In the genomic region with DNA sequence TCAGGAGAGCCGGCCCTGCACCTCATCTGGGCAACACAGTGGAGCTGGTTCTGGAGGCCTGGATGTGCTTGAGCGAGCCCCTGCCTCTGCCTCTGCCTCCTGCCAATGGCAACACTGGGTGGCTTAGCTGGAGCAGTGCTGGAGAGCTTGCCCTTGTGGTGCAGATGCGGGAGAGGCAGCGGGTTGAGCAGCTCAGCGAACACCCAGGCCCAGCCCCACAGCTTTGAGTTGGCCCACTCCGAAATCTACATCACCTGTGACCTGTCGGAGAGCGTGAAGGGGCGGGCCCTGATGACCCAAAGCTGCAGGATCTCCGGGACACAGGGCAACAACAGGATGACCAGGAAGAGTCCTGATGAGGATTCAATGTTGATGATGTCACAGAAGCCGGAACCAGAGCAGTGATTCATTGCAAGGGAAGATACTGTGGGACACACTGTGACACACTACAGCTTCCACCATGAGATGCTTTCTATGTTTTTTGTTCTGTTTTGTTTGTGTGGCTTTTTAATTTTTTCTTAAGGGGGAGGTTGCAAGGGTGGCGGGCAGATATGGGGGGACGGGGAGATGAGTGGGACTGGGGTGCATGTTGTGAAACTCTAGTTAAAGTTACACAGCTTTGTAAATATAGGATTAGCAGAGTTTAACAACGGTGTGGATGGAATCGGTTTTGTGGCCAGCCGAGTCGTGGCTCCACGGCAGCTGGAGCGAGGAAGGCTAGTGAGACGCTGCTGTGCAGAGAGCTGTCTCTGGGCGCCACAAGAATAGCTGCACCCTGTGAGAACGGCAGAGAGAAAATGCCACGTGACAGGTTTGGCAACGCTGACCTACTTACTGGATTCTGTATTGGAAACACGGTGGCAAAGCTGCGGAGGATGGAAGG, we compare ENCODE assay signal across 9 mouse cellular contexts. TPM values are rescaled to one million over a fixed set of nuclear protein-coding genes. Genes with fewer than 3 reads are reported as not detected.
DNase-seq lines count a peak whose midpoint lies in the region; ATAC-seq and TF ChIP-seq lines count a peak whose summit lies in the region.
"Had no signal": no experiment of that assay in that cellular context is flagged by ENCODE, and none has a peak within 500 bp of the region (broad histone marks: within the 10 kb centered on the region; RNA-seq: fewer than 3 reads in every experiment).

No protein-coding gene starts in this region.

- no peak for DNase-seq in testis, postnatal 14 days (ENCODE audit: low spot score)
- no peak for DNase-seq in forebrain, embryonic 11.5 days (ENCODE audit: low spot score)
- peak; percentile 73 for DNase-seq in layer of hippocampus, adult 11-12 months (ENCODE audit: low spot score)
- peak; percentile 58 for DNase-seq in lung, embryonic 14.5 days
- peak; percentile 54 for DNase-seq in right cerebral cortex, postnatal 4 days
- no peak for DNase-seq in thymus, postnatal 25 days

- no peak overlapping the region for H3K9ac ChIP-seq in forebrain, embryonic 11.5 days (ENCODE audit: low read length)
- H3K9ac ChIP-seq in lung, embryonic 14.5 days = no peak overlapping the region

- no peak for TF ChIP-seq CTCF in testis, adult 2 months (IDR thresholded peaks at IDR 0.05; ENCODE audit: control insufficient read depth, insufficient read depth, insufficient replicate concordance, low read depth, low read length)
- TF ChIP-seq CTCF in lung, embryonic 14.5 days (IDR thresholded peaks at IDR 0.05; ENCODE audit: low read depth) = no peak

- ATAC-seq in forebrain, embryonic 11.5 days (replicated peaks; ENCODE audit: low FRiP score) = 0 out of 2 replicates have a peak, but pooled peaks have one; percentile 10
- ATAC-seq in lung, embryonic 14.5 days (ENCODE audit: insufficient read depth) = no peak
- no peak for ATAC-seq in monocyte, adult 5-6 weeks (replicated peaks; ENCODE audit: insufficient number of reproducible peaks, low FRiP score, low TSS enrichment, poor library complexity, severe bottlenecking)

- H3K9me3 ChIP-seq in forebrain, embryonic 11.5 days (ENCODE audit: control insufficient read depth, low read length) = no peaks in the 10 kb centered on the region
- H3K9me3 ChIP-seq in lung, embryonic 14.5 days (ENCODE audit: low read depth, low read length) = no peaks in the 10 kb centered on the region

- 74% methylated on average over 26 of the region's 26 CpGs for WGBS in forebrain, embryonic 11.5 days
- WGBS in lung, embryonic 14.5 days = 56% methylated on average over 26 of the region's 26 CpGs

- peaks cover 9% of the 10 kb centered on the region for H3K4me1 ChIP-seq in testis, adult 2 months (ENCODE audit: control insufficient read depth, insufficient read depth, low read length)
- H3K4me1 ChIP-seq in forebrain, embryonic 11.5 days (replicated peaks; ENCODE audit: control insufficient read depth, insufficient read depth, low read length) = no peaks in the 10 kb centered on the region
- H3K4me1 ChIP-seq in lung, embryonic 14.5 days (ENCODE audit: insufficient read depth) = peaks cover 8% of the 10 kb centered on the region; the same call in 1 of the 2 replicates
- H3K4me1 ChIP-seq: megakaryocyte, embryonic 14.5 days had no signal

- TF ChIP-seq POLR2A in testis, adult 2 months (IDR thresholded peaks at IDR 0.05; ENCODE audit: control insufficient read depth, low read depth, low read length) = no peak

- no peaks in the 10 kb centered on the region for H3K36me3 ChIP-seq in testis, adult 2 months (ENCODE audit: control insufficient read depth, insufficient read depth, low read length)
- no peaks in the 10 kb centered on the region for H3K36me3 ChIP-seq in forebrain, embryonic 11.5 days (ENCODE audit: control insufficient read depth, insufficient read depth, low read length)
- no peaks in the 10 kb centered on the region for H3K36me3 ChIP-seq in lung, embryonic 14.5 days (ENCODE audit: insufficient read depth)

- peak overlapping the region; percentile 13; the same call in 1 of the 2 replicates for H3K4me3 ChIP-seq in testis, adult 2 months (ENCODE audit: control insufficient read depth, low read depth, low read length)
- no peak overlapping the region for H3K4me3 ChIP-seq in forebrain, embryonic 11.5 days (ENCODE audit: low read depth, low read length)
- no peak overlapping the region for H3K4me3 ChIP-seq in lung, embryonic 14.5 days (ENCODE audit: low read depth, low read length)
- H3K4me3 ChIP-seq: megakaryocyte, embryonic 14.5 days had no signal

- H3K27me3 ChIP-seq in testis, adult 2 months (ENCODE audit: control insufficient read depth, insufficient read depth, low read length) = no peaks in the 10 kb centered on the region
- H3K27me3 ChIP-seq in forebrain, embryonic 11.5 days (ENCODE audit: control insufficient read depth, insufficient read depth, low read length) = no peaks in the 10 kb centered on the region
- no peaks in the 10 kb centered on the region for H3K27me3 ChIP-seq in lung, embryonic 14.5 days (ENCODE audit: insufficient read depth, low read length)

- no peak overlapping the region for H3K27ac ChIP-seq in testis, adult 2 months (ENCODE audit: control insufficient read depth, insufficient read depth, low read depth, low read length)
- H3K27ac ChIP-seq in forebrain, embryonic 11.5 days (ENCODE audit: low read depth, low read length) = no peak overlapping the region
- no peak overlapping the region for H3K27ac ChIP-seq in lung, embryonic 14.5 days (ENCODE audit: low read depth)

- H3K4me2 ChIP-seq in forebrain, embryonic 11.5 days (ENCODE audit: low read depth, low read length, severe bottlenecking) = no peak overlapping the region
- peak overlapping the region; percentile 33; the same call in 1 of the 2 replicates for H3K4me2 ChIP-seq in lung, embryonic 14.5 days

RNA-seq across cellular contexts. Expression of a gene that starts 24.2 kb away (rescaled TPM):
- polyA plus RNA-seq in testis, adult 2 months (2012; rRNA removed) = 19.4 and 20.2 TPM in 2 replicates
- polyA plus RNA-seq in forebrain, embryonic 11.5 days (2014; fragmentation: Nextera tagmentation; extraction: Ambion mirVana) = 14.7 and 15.2 TPM in 2 replicates
- polyA plus RNA-seq in lung, embryonic 14.5 days (2014; fragmentation: Nextera tagmentation; extraction: Ambion mirVana) = 10.8 and 12.9 TPM in 2 replicates
- total RNA-seq in monocyte, adult 5-6 weeks (2017) = 0.29 to 3.3 TPM (median 1.1 TPM) in 3 replicates

Comparison
In these comparisons a context has a peak if more than half of its experiments do, and no peak if none do; other contexts are left out.
1. DNase-seq: peak in layer of hippocampus, adult 11-12 months (single experiment), lung, embryonic 14.5 days (single experiment) and right cerebral cortex, postnatal 4 days (single experiment); none in testis, postnatal 14 days (single experiment), forebrain, embryonic 11.5 days (single experiment) and thymus, postnatal 25 days (single experiment).